Mouse (Mus musculus): ENCODE data around the gene Gstt2. TPM values are rescaled to one million over a fixed set of nuclear protein-coding genes. Genes with fewer than 3 reads are reported as not detected.

Gene Gstt2
- polyA plus RNA-seq (2017; shearing (Covaris generic)): 10 to 100 TPM; 47.5 to 54.8 TPM

- ATAC-seq: peak; percentile 5
These were observed at the start of gene Gstt2 for GRCm38 (mm10) chr10:75837248-75837759. Gstt2 (minus strand) TSS chr10:75837424.

DNA sequence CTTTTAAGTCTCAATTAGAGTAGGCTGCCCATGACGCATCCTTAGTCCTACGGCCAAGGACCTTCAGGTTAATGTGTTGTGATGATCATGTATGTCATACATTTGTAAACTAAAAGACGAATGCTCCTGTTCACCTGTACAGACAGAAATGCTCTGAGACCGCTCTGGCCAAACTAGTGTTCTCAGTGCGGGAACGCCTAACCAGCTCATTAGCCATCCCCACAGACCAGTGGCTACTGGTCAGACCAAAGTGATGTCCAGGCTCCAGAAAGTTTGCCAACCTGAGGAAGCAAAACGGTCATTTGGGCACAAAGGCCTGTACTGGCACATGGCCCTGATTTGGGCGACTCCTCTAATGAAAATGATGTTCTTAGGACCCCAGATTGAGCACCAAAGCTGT is 47.5 kb upstream of the Gstt2 start:
- no peak for ATAC-seq

GRCm38 (mm10) chr10:75883232-75883552 is 46.0 kb upstream of the Gstt2 start:
- peak; percentile 64 for ATAC-seq

DNA sequence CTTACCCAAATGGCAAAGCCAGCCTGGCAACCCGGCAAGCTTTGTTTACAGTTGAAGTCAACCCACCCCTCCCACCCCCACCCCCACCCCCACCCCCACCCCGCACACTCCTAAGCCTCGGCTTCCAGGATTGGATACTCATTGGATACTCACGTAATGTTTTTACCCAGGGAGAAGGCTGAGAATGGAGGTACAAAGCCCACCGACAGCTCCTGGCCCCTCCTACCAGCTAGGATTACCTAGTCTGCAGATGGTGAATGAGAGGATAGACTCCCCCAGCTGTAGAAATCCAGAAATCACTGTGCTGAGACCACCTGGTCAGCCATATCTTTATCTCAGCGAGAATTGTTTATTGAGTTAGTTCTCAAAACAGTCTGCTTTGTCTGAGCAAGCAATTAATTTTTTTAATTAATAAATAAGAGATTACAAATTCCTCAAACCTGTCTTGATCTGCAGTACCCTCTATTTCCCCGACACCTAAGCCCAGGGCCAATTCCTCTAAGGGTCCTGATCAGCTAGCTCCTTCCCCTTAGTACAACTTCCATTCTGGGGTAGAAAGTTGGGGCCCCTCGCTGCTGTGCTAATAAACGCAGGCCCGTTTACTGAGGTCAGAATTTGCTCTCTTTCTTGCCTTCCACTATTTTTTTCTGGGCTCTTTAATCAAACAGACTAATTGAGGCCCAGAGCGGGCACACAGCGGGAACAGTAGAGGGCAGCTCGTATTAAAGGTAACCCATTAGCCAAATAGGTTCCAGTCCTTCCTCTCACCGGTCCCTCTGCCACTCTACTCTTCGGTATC is 45.4 kb upstream of the Gstt2 start:
- no peak for ATAC-seq

- no peak for ATAC-seq
These were observed 44.6 kb upstream of the Gstt2 start for GRCm38 (mm10) chr10:75881578-75882432.

GRCm38 (mm10) chr10:75880771-75881577 is 43.8 kb upstream of the Gstt2 start:
- ATAC-seq: no peak

GRCm38 (mm10) chr10:75880351-75880750 is 43.1 kb upstream of the Gstt2 start:
- ATAC-seq: no peak

- ATAC-seq: no peak
These were observed 41.6 kb upstream of the Gstt2 start for GRCm38 (mm10) chr10:75878836-75879235.

DNA sequence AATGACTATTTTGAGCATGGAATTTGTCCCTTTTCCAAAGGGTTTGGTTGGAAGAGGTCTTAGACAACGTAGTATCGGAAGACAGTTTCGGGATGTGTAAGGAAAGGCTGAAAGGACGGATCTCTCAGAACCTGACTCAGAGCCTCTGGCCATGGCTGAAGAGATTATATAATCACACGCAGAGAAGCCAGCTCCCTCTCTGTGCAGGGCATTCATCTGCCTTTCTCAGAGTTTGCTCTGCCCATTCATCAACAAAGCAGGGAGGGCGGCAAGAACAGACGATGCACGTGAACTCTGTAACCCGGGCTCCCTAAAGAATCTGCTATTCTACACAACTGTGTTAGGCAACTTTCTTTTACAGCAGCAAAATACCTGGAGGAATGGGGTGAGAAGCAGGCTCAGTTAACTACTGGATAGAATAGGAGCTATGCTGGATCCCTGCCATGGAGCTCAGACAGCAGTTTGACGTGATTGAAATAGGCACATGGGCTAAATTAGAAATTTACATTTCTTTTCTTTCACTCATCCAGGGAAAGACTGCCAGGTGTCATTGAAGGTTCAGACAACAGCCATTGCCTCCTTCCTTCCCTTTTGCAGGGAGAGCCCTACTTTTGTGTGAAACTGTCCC is 36.4 kb upstream of the Gstt2 start:
- ATAC-seq: no peak

DNA sequence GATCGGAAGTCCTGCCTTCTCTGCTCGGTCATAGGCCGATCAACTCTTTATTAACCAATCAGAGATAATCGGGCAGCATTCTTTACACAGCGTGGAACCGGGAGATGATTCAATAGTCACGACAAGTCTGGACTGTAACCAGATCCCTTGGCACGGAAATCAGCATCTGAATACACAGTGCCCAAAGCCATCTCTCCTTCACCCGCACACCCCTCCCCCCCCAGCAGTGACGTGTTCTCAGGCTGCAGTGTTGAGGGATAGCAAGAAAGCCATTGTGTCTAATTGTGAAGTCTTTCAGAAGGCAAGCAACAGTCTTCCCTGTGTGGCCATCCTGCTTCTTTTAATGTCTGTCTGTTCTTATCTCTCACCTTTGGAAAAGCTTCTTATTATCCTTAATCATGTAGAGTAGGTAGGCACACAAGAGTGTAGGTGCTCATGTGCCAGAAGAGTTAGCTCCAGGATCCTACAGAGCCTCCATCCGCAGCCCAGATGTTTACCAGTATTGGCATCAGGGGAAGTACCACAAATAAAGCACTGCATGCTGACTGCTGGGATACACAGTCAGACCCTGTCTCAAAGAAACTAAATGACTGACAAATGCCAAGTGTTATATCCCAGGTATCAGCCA is 35.8 kb upstream of the Gstt2 start:
- peak; percentile 71 for ATAC-seq

GRCm38 (mm10) chr10:75872025-75872914 is 35.0 kb upstream of the Gstt2 start:
- no peak for ATAC-seq

DNA sequence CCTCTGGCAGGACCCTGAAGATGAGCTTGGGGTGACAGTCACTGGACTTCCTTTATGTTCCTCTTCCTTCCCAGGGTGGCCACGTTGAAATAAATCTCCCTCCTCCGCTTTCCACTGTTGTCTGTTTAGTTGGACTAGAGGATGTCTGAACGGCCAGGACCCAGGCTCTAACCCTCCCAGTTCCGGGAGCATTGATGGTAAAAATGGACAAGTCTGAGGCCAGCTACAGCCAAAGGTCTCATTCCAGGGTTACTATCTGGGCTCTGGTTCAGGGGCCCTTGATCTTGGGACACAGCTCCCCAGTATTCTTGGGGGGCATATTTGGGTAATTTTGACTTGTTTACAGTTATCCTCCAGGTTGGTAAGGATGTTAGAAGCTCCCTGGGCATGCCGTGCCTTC is 24.4 kb upstream of the Gstt2 start:
- no peak for ATAC-seq

- no peak for ATAC-seq
These were observed 23.5 kb upstream of the Gstt2 start for GRCm38 (mm10) chr10:75860746-75861145.

DNA sequence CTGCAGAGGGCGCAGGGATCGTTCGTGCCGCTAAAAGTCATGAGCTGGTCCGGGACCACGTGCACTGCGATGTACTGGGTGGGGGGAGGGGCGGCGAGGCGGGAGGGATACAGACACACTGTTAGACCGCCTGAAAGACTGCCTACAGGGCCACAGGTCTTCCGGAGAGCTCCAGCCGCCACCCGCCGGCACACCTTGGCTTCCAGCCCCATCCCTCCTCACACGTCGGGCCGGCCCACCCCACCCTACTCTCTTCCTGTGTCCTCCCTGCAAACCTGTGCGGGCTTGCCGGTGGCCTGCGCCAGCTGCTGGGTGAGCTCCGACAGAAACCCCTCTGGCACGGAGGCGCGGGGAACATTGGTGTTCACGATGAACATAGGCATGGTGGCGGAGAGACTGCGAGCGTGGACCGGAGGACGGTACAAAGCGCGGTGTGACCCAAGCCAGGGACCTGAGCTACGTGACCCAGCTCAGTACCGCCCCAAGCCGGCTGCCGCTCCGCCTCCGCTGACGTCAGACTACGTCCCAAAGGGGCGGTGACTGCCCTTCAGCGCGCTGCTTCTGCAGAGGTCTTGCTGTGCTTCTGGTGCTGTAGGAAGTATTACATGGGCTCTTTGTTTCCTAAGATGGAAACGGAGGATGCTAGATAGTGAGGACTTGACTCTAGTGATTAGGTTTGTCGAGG is 22.7 kb upstream of the Gstt2 start, which contains the start of gene Mif:
Mif (minus strand) TSS at position 455 of the 685 bp plus-strand sequence.
- peak; percentile 98 for ATAC-seq

GRCm38 (mm10) chr10:75859107-75859746 is 22.0 kb upstream of the Gstt2 start:
- peak; percentile 16 for ATAC-seq

GRCm38 (mm10) chr10:75857598-75857997 is 20.4 kb upstream of the Gstt2 start:
- no peak for ATAC-seq

GRCm38 (mm10) chr10:75856976-75857375 is 19.8 kb upstream of the Gstt2 start:
- no peak for ATAC-seq

DNA sequence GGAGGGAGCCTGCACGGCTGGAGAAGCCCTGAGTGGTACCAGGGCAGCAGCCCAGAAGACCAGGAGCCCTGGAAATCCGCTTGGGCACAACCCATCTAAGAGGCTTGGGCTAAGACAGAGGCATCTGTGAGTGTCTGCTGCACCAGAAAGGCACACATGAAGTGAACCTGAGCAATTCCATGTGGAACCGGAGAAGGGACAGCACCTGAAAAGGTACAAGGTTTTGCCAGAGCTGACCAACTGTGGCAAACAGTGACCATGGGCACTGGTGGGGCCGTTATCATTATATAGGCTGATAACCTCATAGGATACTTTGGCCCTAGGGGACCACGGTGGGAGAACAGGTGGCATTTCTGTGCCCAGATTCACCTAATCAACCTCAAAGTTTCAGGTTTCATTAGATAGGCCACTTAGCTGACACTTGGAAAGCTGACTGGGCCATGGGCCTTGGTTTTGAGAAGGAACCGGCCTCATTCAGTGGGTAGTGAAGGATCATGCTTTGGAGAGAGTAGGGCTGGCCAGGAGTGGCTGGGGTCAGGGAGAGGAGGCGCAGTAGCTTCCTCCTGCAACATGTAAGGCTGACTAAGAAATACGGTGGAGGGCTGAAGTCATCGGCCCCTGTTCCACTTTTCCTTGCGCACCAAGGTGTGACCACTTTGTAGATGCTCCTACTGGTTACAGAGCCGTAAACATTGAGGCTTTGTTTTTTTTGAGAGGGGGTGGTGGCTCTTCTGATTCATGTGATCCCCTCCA is 19.1 kb upstream of the Gstt2 start:
- ATAC-seq: no peak

All from CD4-positive, CD25-positive, alpha-beta regulatory T cell, adult 4 months (primary cell).